Mouse (Mus musculus) stomach, embryonic 16.5 days (tissue): ENCODE measurements around the gene Sdad1. TPM values are rescaled to one million over a fixed set of nuclear protein-coding genes. Genes with fewer than 3 reads are reported as not detected.

Experiments used
- ATAC-seq: fragments of 200-750 bp; cut with Nextera tagmentation; 2 replicates; pipeline ENCODE4 v1.8.0; 2017; ENCODE audit warnings: moderate number of reproducible peaks, moderate TSS enrichment; ENCODE audit not compliant: insufficient read depth, low FRiP score
- H3K27ac ChIP-seq: fragments of 300-500 bp; sonication (generic); 2 replicates; pipeline ENCODE4 v1.5.1; 2014; ENCODE audit warnings: low read length
- H3K27me3 ChIP-seq: fragments of 300-500 bp; sonication (generic); 2 replicates; pipeline ENCODE4 v1.6.1; 2014; ENCODE audit warnings: low read length, control low read depth, mixed read lengths; ENCODE audit not compliant: control insufficient read depth, insufficient read depth
- H3K36me3 ChIP-seq: fragments of 300-500 bp; sonication (generic); 2 replicates; pipeline ENCODE4 v1.6.1; 2014; ENCODE audit warnings: low read length; ENCODE audit not compliant: control insufficient read depth, insufficient read depth
- H3K4me1 ChIP-seq: fragments of 300-500 bp; sonication (generic); 2 replicates; pipeline ENCODE4 v1.6.1; 2014; ENCODE audit warnings: low read length, control low read depth, mixed read lengths; ENCODE audit not compliant: control insufficient read depth, insufficient read depth
- H3K4me2 ChIP-seq: fragments of 300-500 bp; sonication (generic); 2 replicates; pipeline ENCODE4 v1.6.1; 2014; ENCODE audit warnings: low read depth, low read length, mixed read lengths
- H3K4me3 ChIP-seq: fragments of 300-500 bp; sonication (generic); replicated peaks from 2 replicates; pipeline ENCODE4 v1.5.1; 2014; ENCODE audit warnings: mild to moderate bottlenecking, low read length
- H3K9ac ChIP-seq: fragments of 300-500 bp; sonication (generic); 2 replicates; pipeline ENCODE4 v1.6.1; 2014; ENCODE audit warnings: low read length
- H3K9me3 ChIP-seq: fragments of 300-500 bp; sonication (generic); replicated peaks from 2 replicates; pipeline ENCODE4 v1.6.1; 2016; ENCODE audit warnings: low read length, control low read depth; ENCODE audit not compliant: control insufficient read depth
- WGBS: fragments of 180-500 bp; shearing (Covaris S2); extraction: QIAGEN DNeasy Blood & Tissue Kit; methylation state at CpG from one replicate; pipeline ENCODE4 v1.1.7; 2014; 5-methylcytosine and 5-hydroxymethylcytosine counted together
- polyA plus RNA-seq: library from polyadenylated mRNA; unstranded; fragments of >200 nt; fragmentation: Nextera tagmentation; extraction: Ambion mirVana; gene quantifications from 2 replicates; pipeline ENCODE4 v1.2.1, GENCODE M21; 2015

Sdad1 gene
- polyA plus RNA-seq, 1 experiment from 2014 or later = 31.3 TPM

- ATAC-seq = no peak
- H3K9ac ChIP-seq = no peak overlapping the region
- 0 out of 2 replicates have a peak, but pooled peaks cover 2% of the 10 kb centered on the region for H3K4me1 ChIP-seq
- no peak overlapping the region for H3K4me2 ChIP-seq
- no peaks in the 10 kb centered on the region for H3K9me3 ChIP-seq
- no peak overlapping the region for H3K4me3 ChIP-seq
- H3K36me3 ChIP-seq = no peaks in the 10 kb centered on the region
- WGBS = 40% methylated on average over 8 of the region's 8 CpGs
- no peak overlapping the region for H3K27ac ChIP-seq
- H3K27me3 ChIP-seq = no peaks in the 10 kb centered on the region
Measured at GRCm38 (mm10) chr5:92321631-92322400, 11.5 kb upstream of the Sdad1 start.

DNA sequence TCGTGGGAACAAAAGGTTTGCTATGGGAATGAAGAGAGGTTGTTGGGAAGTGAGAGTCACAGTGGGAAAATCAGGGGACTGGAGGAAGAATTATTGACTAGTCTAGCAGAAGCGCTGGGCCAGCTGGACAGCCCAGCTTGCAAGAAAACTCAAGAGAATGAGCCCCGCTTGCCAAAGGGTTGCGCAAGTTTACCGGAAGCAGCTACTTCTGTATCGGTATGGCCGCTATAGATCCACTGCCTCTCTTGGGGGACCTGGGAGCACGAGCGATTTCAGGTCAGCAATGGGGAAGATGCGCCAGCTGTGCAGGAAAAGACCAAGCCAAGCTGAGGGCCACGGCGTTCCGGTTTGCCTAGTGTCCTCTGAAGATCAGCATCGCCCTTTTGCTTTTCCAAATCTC, 8.3 kb upstream of the Sdad1 start:
- ATAC-seq = no peak
- no peaks in the 10 kb centered on the region for H3K9me3 ChIP-seq
- no peaks in the 10 kb centered on the region for H3K36me3 ChIP-seq
- H3K9ac ChIP-seq = no peak overlapping the region
- 0 out of 2 replicates have a peak, but pooled peaks cover 2% of the 10 kb centered on the region for H3K4me1 ChIP-seq
- no peaks in the 10 kb centered on the region for H3K27me3 ChIP-seq
- no peak overlapping the region for H3K27ac ChIP-seq
- 81% methylated on average over 14 of the region's 14 CpGs for WGBS
- H3K4me3 ChIP-seq = no peak overlapping the region
- H3K4me2 ChIP-seq = no peak overlapping the region

- H3K36me3 ChIP-seq = no peaks in the 10 kb centered on the region
Measured at GRCm38 (mm10) chr5:92318119-92318518, 7.8 kb upstream of the Sdad1 start.

GRCm38 (mm10) chr5:92313776-92314175, 3.5 kb upstream of the Sdad1 start:
- peaks cover 8% of the 10 kb centered on the region for H3K4me1 ChIP-seq
- no peak overlapping the region for H3K4me3 ChIP-seq
- H3K9ac ChIP-seq = no peak overlapping the region
- no peak overlapping the region for H3K27ac ChIP-seq
- no peaks in the 10 kb centered on the region for H3K36me3 ChIP-seq
- ATAC-seq = no peak
- no peaks in the 10 kb centered on the region for H3K9me3 ChIP-seq
- H3K27me3 ChIP-seq = no peaks in the 10 kb centered on the region
- 42% methylated on average over 7 of the region's 7 CpGs for WGBS
- no peak overlapping the region for H3K4me2 ChIP-seq

More at GRCm38 (mm10) chr5:92318119-92318518, 7.8 kb upstream of the Sdad1 start:
- Histone ChIP-seq H3K4me2 (no peak overlapping the region), H3K27me3 (no peaks in the 10 kb centered on the region), H3K27ac (no peak overlapping the region), H3K9ac (no peak overlapping the region), H3K4me1 (0 out of 2 replicates have a peak, but pooled peaks cover 1% of the 10 kb centered on the region), H3K9me3 (no peaks in the 10 kb centered on the region), H3K4me3 (no peak overlapping the region)
- ATAC-seq = no peak
- 73% methylated on average over 7 of the region's 7 CpGs for WGBS

DNA sequence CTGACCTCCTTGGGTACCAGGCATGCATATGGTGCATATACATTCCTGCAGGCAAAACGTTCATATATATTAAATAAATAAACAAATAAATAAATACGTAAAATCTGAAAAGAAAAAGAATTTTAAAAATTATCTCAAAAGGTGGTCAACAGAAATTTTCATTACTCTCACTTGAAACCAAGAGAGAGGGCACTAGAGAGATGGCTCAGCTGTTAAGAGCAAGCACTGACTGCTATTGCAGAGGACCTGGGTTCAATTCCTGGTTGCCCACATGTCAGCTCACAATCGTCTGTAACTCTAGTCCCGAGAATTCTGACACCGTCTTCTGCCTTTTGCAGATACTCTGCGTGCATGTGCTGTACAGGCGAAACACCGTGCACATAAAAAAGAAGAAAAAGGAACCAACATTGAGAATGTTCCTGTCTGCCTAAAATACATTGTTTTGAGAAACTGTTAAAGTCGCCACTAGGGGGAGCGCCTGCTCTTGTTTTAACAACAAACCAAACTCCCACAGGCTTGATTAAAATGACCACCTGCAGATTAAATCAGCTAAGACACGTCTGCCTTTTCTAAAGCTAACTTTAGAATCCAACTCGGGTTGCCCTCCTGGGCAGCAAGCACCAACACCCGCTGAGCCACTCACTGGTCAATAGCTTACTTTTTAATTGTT, 1.9 kb upstream of the Sdad1 start:
- Histone ChIP-seq H3K36me3 (no peaks in the 10 kb centered on the region), H3K4me1 (peaks cover 15% of the 10 kb centered on the region), H3K4me3 (no peak overlapping the region), H3K27me3 (no peaks in the 10 kb centered on the region), H3K9ac (peak overlapping the region; percentile 39; the same call in 1 of the 2 replicates), H3K27ac (no peak overlapping the region), H3K4me2 (no peak overlapping the region), H3K9me3 (no peaks in the 10 kb centered on the region)
- no peak for ATAC-seq
- WGBS = 12% methylated on average over 13 of the region's 13 CpGs

- H3K9me3 ChIP-seq = no peaks in the 10 kb centered on the region
- H3K9ac ChIP-seq = no peak overlapping the region
- peaks cover 9% of the 10 kb centered on the region for H3K4me1 ChIP-seq
- WGBS = 80% methylated on average over 3 of the region's 3 CpGs
- no peak for ATAC-seq
- no peak overlapping the region for H3K4me2 ChIP-seq
- H3K4me3 ChIP-seq = no peak overlapping the region
- no peak overlapping the region for H3K27ac ChIP-seq
- no peaks in the 10 kb centered on the region for H3K27me3 ChIP-seq
- peaks cover 15% of the 10 kb centered on the region for H3K36me3 ChIP-seq
Measured at GRCm38 (mm10) chr5:92304291-92304690, 6.0 kb downstream of the Sdad1 start.

DNA sequence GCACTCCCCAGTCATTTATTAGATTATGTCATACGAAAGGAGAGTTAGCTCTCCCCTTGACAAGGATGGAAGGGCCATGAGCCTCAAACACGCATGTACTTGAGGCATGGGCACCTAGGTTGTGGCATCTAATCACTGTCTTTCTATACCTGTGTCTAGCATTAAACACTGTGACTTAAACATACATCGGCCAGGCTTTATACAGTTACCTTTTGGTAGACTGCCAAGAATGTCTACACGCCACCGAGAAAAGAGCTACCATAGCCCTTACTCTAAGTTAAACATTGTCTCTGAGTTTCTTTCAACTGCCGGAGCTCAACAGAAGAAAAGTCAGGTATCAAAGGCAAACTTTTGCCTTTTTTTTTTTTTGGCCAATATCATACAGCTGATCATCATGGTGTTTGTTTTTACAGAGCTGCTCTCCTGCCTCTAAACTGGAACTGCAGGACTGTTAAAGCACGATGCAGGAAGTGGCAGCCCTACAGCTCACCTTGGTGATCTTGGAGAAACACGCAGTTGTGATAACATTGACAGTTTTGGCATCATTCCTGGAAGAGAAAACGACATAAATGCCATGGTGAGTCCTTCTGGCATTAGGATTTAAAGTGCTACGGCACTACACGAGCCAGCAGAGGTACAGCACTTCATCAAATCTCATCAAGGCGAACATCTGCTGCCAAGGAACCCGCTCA, 8.0 kb downstream of the Sdad1 start:
- no peak overlapping the region for H3K4me2 ChIP-seq
- no peaks in the 10 kb centered on the region for H3K4me1 ChIP-seq
- H3K9ac ChIP-seq = no peak overlapping the region
- H3K27me3 ChIP-seq = no peaks in the 10 kb centered on the region
- ATAC-seq = peak; percentile 58; the same call in 1 of the 2 replicates
- peaks cover 22% of the 10 kb centered on the region for H3K36me3 ChIP-seq
- WGBS = 75% methylated on average over 13 of the region's 13 CpGs
- no peak overlapping the region for H3K27ac ChIP-seq
- H3K4me3 ChIP-seq = no peak overlapping the region
- H3K9me3 ChIP-seq = no peaks in the 10 kb centered on the region

DNA sequence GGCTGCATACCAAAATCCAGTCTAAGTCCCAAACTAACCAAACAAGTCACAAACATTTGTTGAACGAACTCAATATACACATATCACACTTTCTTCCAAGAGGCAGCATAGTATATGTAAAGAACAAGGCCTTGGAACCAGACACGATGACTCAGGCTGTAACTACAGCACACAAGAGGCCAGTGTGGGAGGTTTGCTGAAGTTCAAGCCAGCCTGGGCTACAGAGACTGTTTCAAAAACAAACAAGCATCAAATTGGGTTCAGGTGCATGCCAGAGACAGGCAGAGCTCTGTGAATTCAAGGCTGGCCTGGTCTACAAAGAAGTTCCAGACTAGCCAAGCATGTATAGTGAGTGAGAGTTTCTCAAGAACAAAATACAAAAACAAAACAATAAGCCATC, 15.8 kb downstream of the Sdad1 start:
- 85% methylated on average over 2 of the region's 2 CpGs for WGBS
- H3K36me3 ChIP-seq = peaks cover 28% of the 10 kb centered on the region
- no peak overlapping the region for H3K4me3 ChIP-seq
- no peak for ATAC-seq
- H3K27me3 ChIP-seq = no peaks in the 10 kb centered on the region
- no peak overlapping the region for H3K4me2 ChIP-seq
- no peaks in the 10 kb centered on the region for H3K9me3 ChIP-seq
- H3K4me1 ChIP-seq = no peaks in the 10 kb centered on the region
- H3K27ac ChIP-seq = no peak overlapping the region
- no peak overlapping the region for H3K9ac ChIP-seq
